17 mouse cellular contexts compared by ENCODE assay signal in genomic region chr17:15370401-15370800, GRCm38 (mm10). TPM values are rescaled to one million over a fixed set of nuclear protein-coding genes. Genes with fewer than 3 reads are reported as not detected.
A peak's percentile ranks its signal among the peaks of the same experiment; 100 is the strongest.
DNase-seq lines count a peak whose midpoint lies in the region; ATAC-seq and TF ChIP-seq lines count a peak whose summit lies in the region.
"Had no signal": no experiment of that assay in that cellular context is flagged by ENCODE, and none has a peak within 500 bp of the region (broad histone marks: within the 10 kb centered on the region; RNA-seq: fewer than 3 reads in every experiment).

No protein-coding gene starts in this region.

- DNase-seq in forebrain, embryonic 10.5 days (ENCODE audit: extremely low spot score, low spot score): no peak
- no peak for DNase-seq in kidney, postnatal 14 days
- DNase-seq in neural tube, embryonic 11.5 days (ENCODE audit: low spot score): no peak
- DNase-seq in neural tube, embryonic 10.5 days (ENCODE audit: extremely low spot score, low spot score): no peak
- no peak for DNase-seq in cerebellum, adult 8-10 months
- DNase-seq: cerebellum, postnatal 14 days; gastrocnemius, postnatal 25 days; heart, postnatal 36 days; kidney, adult 11 months; lung, adult 2 months; lung, postnatal 36 days; retina, postnatal 1 day; thymus, adult 18-20 months had no signal

- TF ChIP-seq POLR2A in myocyte (IDR thresholded peaks at IDR 0.05; ENCODE audit: insufficient read length, low read depth): no peak

- no peak overlapping the region for H3K4me2 ChIP-seq in forebrain, embryonic 16.5 days (ENCODE audit: low read length)
- peak overlapping the region; percentile 13 for H3K4me2 ChIP-seq in kidney, embryonic 14.5 days (replicated peaks; ENCODE audit: low read depth, low read length)
- H3K4me2 ChIP-seq in neural tube, embryonic 11.5 days (ENCODE audit: low read depth): peak overlapping the region; percentile 92
- H3K4me2 ChIP-seq in myocyte (ENCODE audit: low read depth): peak overlapping the region; percentile 50
- H3K4me2 ChIP-seq: heart, embryonic 12.5 days had no signal

- H3K4me1 ChIP-seq in forebrain, embryonic 10.5 days: peaks cover 67% of the 10 kb centered on the region
- peaks cover 35% of the 10 kb centered on the region for H3K4me1 ChIP-seq in forebrain, embryonic 16.5 days (replicated peaks; ENCODE audit: control insufficient read depth, insufficient read depth, low read length)
- H3K4me1 ChIP-seq in kidney, embryonic 14.5 days (ENCODE audit: control insufficient read depth, insufficient read depth, low read length): peaks cover 15% of the 10 kb centered on the region; the same call in 1 of the 2 replicates
- peaks cover 29% of the 10 kb centered on the region for H3K4me1 ChIP-seq in neural tube, embryonic 11.5 days (ENCODE audit: control insufficient read depth, insufficient read depth, low read length)

- H3K9ac ChIP-seq in forebrain, embryonic 16.5 days (replicated peaks; ENCODE audit: low read depth, low read length): no peak overlapping the region
- no peak overlapping the region for H3K9ac ChIP-seq in kidney, embryonic 14.5 days (ENCODE audit: low read depth, low read length)
- no peak overlapping the region for H3K9ac ChIP-seq in neural tube, embryonic 11.5 days (ENCODE audit: low read length)
- H3K9ac ChIP-seq: heart, embryonic 12.5 days had no signal

- no peak for ATAC-seq in forebrain, embryonic 16.5 days
- no peak for ATAC-seq in kidney, embryonic 14.5 days (ENCODE audit: low FRiP score, low TSS enrichment)
- no peak for ATAC-seq in neural tube, embryonic 11.5 days (ENCODE audit: insufficient read depth, low FRiP score, low TSS enrichment)

- H3K79me2 ChIP-seq in myocyte (ENCODE audit: control insufficient read depth, insufficient read depth): peaks cover 43% of the 10 kb centered on the region

- WGBS in forebrain, embryonic 10.5 days: 95% methylated on average over 14 of the region's 14 CpGs
- WGBS in forebrain, embryonic 16.5 days: 91% methylated on average over 14 of the region's 14 CpGs
- WGBS in kidney, embryonic 14.5 days: 90% methylated on average over 14 of the region's 14 CpGs
- 92% methylated on average over 14 of the region's 14 CpGs for WGBS in neural tube, embryonic 11.5 days

- no peak overlapping the region; the same call in 1 of the 2 replicates for H3K27ac ChIP-seq in forebrain, embryonic 10.5 days
- no peak overlapping the region for H3K27ac ChIP-seq in forebrain, embryonic 16.5 days (ENCODE audit: low read length)
- no peak overlapping the region for H3K27ac ChIP-seq in kidney, embryonic 14.5 days (ENCODE audit: low read depth, low read length)
- H3K27ac ChIP-seq in neural tube, embryonic 11.5 days (ENCODE audit: low read depth, low read length): no peak overlapping the region

- H3K4me3 ChIP-seq in forebrain, embryonic 10.5 days: peak overlapping the region; percentile 88
- no peak overlapping the region for H3K4me3 ChIP-seq in forebrain, embryonic 16.5 days (replicated peaks; ENCODE audit: low read length)
- no peak overlapping the region for H3K4me3 ChIP-seq in kidney, embryonic 14.5 days (ENCODE audit: low read length)
- peak overlapping the region; percentile 60; the same call in 1 of the 2 replicates for H3K4me3 ChIP-seq in neural tube, embryonic 11.5 days (ENCODE audit: low read depth, low read length)
- peak overlapping the region; percentile 5 for H3K4me3 ChIP-seq in myocyte
- H3K4me3 ChIP-seq: heart, embryonic 12.5 days had no signal

- peaks cover 39% of the 10 kb centered on the region for H3K27me3 ChIP-seq in forebrain, embryonic 10.5 days (ENCODE audit: poor library complexity, severe bottlenecking)
- no peaks in the 10 kb centered on the region for H3K27me3 ChIP-seq in forebrain, embryonic 16.5 days (replicated peaks; ENCODE audit: control insufficient read depth, insufficient read depth, low read length)
- H3K27me3 ChIP-seq in kidney, embryonic 14.5 days (ENCODE audit: control insufficient read depth, insufficient read depth, low read length): peaks cover 19% of the 10 kb centered on the region
- H3K27me3 ChIP-seq in neural tube, embryonic 11.5 days (ENCODE audit: control insufficient read depth, insufficient read depth, low read length): peaks cover 2% of the 10 kb centered on the region; the same call in 1 of the 2 replicates
- H3K27me3 ChIP-seq in myocyte (ENCODE audit: control insufficient read depth, insufficient read depth, insufficient read length): no peaks in the 10 kb centered on the region

- peaks cover 80% of the 10 kb centered on the region for H3K36me3 ChIP-seq in forebrain, embryonic 10.5 days (replicated peaks)
- peaks cover 29% of the 10 kb centered on the region for H3K36me3 ChIP-seq in forebrain, embryonic 16.5 days (ENCODE audit: control insufficient read depth, insufficient read depth)
- peaks cover 18% of the 10 kb centered on the region for H3K36me3 ChIP-seq in kidney, embryonic 14.5 days (ENCODE audit: control insufficient read depth, insufficient read depth, low read length)
- H3K36me3 ChIP-seq in neural tube, embryonic 11.5 days (ENCODE audit: control insufficient read depth, insufficient read depth, low read length): peaks cover 20% of the 10 kb centered on the region
- H3K36me3 ChIP-seq in myocyte (ENCODE audit: control insufficient read depth, insufficient read depth): peaks cover 9% of the 10 kb centered on the region

- peaks cover 10% of the 10 kb centered on the region; the same call in 1 of the 2 replicates for H3K9me3 ChIP-seq in forebrain, embryonic 10.5 days
- H3K9me3 ChIP-seq in forebrain, embryonic 16.5 days (ENCODE audit: control insufficient read depth, low read length): no peaks in the 10 kb centered on the region
- H3K9me3 ChIP-seq in kidney, embryonic 14.5 days (ENCODE audit: control insufficient read depth, low read length): no peaks in the 10 kb centered on the region
- no peaks in the 10 kb centered on the region for H3K9me3 ChIP-seq in neural tube, embryonic 11.5 days (ENCODE audit: control insufficient read depth, low read length)
- H3K9me3 ChIP-seq: heart, embryonic 12.5 days had no signal

- H3ac ChIP-seq in myocyte (ENCODE audit: control insufficient read depth, insufficient read length): no peak overlapping the region

TF ChIP-seq in myocyte, 11 proteins besides CTCF, POLR2A, EP300 and RAD21:
- TF ChIP-seq TCF12 (IDR thresholded peaks at IDR 0.05; ENCODE audit: insufficient read depth, poor library complexity, severe bottlenecking) (no peak), USF1 (IDR thresholded peaks at IDR 0.05; ENCODE audit: low read depth) (no peak), E2F4 (IDR thresholded peaks at IDR 0.05; ENCODE audit: insufficient read depth) (no peak), SRF (IDR thresholded peaks at IDR 0.05; ENCODE audit: control insufficient read depth, insufficient read length, low read depth) (no peak), MYOG (IDR thresholded peaks at IDR 0.05; ENCODE audit: control insufficient read depth in 1 of 3, insufficient read depth in 1 of 3, insufficient read length in 2 of 3, low read depth in 2 of 3) (no peak)
TF ChIP-seq in myocyte: peak in this region for 0.

RNA-seq across cellular contexts. Expression of gene Dll1, which starts 6.3 kb away (rescaled TPM):
- 53.3 and 56.3 TPM in 2 replicates for polyA plus RNA-seq in forebrain, embryonic 10.5 days (2016; fragmentation: Nextera tagmentation; extraction: Ambion mirVana)
- polyA plus RNA-seq in forebrain, embryonic 16.5 days (2015; fragmentation: Nextera tagmentation; extraction: Ambion mirVana): 28.9 and 30.7 TPM in 2 replicates
- 16.4 and 24.6 TPM in 2 replicates for polyA plus RNA-seq in kidney, embryonic 14.5 days (2014; fragmentation: Nextera tagmentation; extraction: Ambion mirVana)
- 57.7 and 64.2 TPM in 2 replicates for polyA plus RNA-seq in neural tube, embryonic 11.5 days (2014; fragmentation: Nextera tagmentation; extraction: Ambion mirVana)
- 13.3 TPM for polyA plus RNA-seq in myocyte (2012; fragmentation: generic; extraction: Trizol)

RNA-seq across cellular contexts. Expression of gene Fam120b, which starts 25.6 kb away (rescaled TPM):
- 26.4 and 28.5 TPM in 2 replicates for polyA plus RNA-seq in forebrain, embryonic 10.5 days (2016; fragmentation: Nextera tagmentation; extraction: Ambion mirVana)
- 52.8 and 52.9 TPM in 2 replicates for polyA plus RNA-seq in forebrain, embryonic 16.5 days (2015; fragmentation: Nextera tagmentation; extraction: Ambion mirVana)
- polyA plus RNA-seq in kidney, embryonic 14.5 days (2014; fragmentation: Nextera tagmentation; extraction: Ambion mirVana): 18.8 and 29.4 TPM in 2 replicates
- 36.6 and 37.2 TPM in 2 replicates for polyA plus RNA-seq in neural tube, embryonic 11.5 days (2014; fragmentation: Nextera tagmentation; extraction: Ambion mirVana)
- 8.8 TPM for polyA plus RNA-seq in myocyte (2012; fragmentation: generic; extraction: Trizol)

Comparison
In these comparisons a context has a peak if more than half of its experiments do, and no peak if none do; other contexts are left out.
1. H3K4me3 ChIP-seq: peak in forebrain, embryonic 10.5 days (single experiment), neural tube, embryonic 11.5 days (single experiment) and myocyte (single experiment); none in forebrain, embryonic 16.5 days (single experiment) and kidney, embryonic 14.5 days (single experiment).